Mouse (Mus musculus) intestine, embryonic 14.5 days (tissue): Measurements from ENCODE around the gene Commd7. TPM values are rescaled to one million over a fixed set of nuclear protein-coding genes. Genes with fewer than 3 reads are reported as not detected.

Experiments
- ATAC-seq: fragments of 200-750 bp; cut with Nextera tagmentation; replicated peaks from 2 replicates; pipeline ENCODE4 v1.8.0; 2017; ENCODE audit warnings: low read depth, moderate number of reproducible peaks, moderate TSS enrichment, moderate library complexity; ENCODE audit not compliant: low FRiP score, low TSS enrichment
- DNase-seq: peaks from one replicate; pipeline ENCODE4 v3.0.0-alpha.2; 2018; ENCODE audit warnings: low spot score
- H3K27ac ChIP-seq: fragments of 300-500 bp; sonication (generic); 2 replicates; pipeline ENCODE4 v1.5.1; 2014; ENCODE audit warnings: low read depth, mild to moderate bottlenecking, control low read depth
- H3K27me3 ChIP-seq: fragments of 300-500 bp; sonication (generic); replicated peaks from 2 replicates; pipeline ENCODE4 v1.6.1; 2014; ENCODE audit warnings: low read length, control low read depth; ENCODE audit not compliant: control insufficient read depth, insufficient read depth
- H3K36me3 ChIP-seq: fragments of 300-500 bp; sonication (generic); 2 replicates; pipeline ENCODE4 v1.6.1; 2014; ENCODE audit warnings: low read length, control low read depth; ENCODE audit not compliant: control insufficient read depth, insufficient read depth
- H3K4me1 ChIP-seq: fragments of 300-500 bp; sonication (generic); replicated peaks from 2 replicates; pipeline ENCODE4 v1.6.1; 2014; ENCODE audit warnings: low read length, control low read depth, mixed read lengths; ENCODE audit not compliant: control insufficient read depth, insufficient read depth
- H3K4me2 ChIP-seq: fragments of 300-500 bp; sonication (generic); 2 replicates; pipeline ENCODE4 v1.6.1; 2014; ENCODE audit warnings: low read length
- H3K4me3 ChIP-seq: fragments of 300-500 bp; sonication (generic); 2 replicates; pipeline ENCODE4 v1.5.1; 2014; ENCODE audit warnings: low read depth, low read length, control low read depth, mixed read lengths
- H3K9ac ChIP-seq: fragments of 300-500 bp; sonication (generic); 2 replicates; pipeline ENCODE4 v1.6.1; 2014; ENCODE audit warnings: mild to moderate bottlenecking, low read length
- H3K9me3 ChIP-seq: fragments of 300-500 bp; sonication (generic); 2 replicates; pipeline ENCODE4 v1.6.1; 2016; ENCODE audit warnings: low read length, control low read depth; ENCODE audit not compliant: control insufficient read depth
- WGBS: fragments of 180-500 bp; shearing (Covaris S2); extraction: QIAGEN DNeasy Blood & Tissue Kit; methylation state at CpG from one replicate; pipeline ENCODE4 v1.1.7; 2014; 5-methylcytosine and 5-hydroxymethylcytosine counted together
- polyA plus RNA-seq: library from polyadenylated mRNA; unstranded; fragments of >200 nt; fragmentation: Nextera tagmentation; extraction: Ambion mirVana; gene quantifications from 2 replicates; pipeline ENCODE4 v1.2.1, GENCODE M21; 2014

Gene Commd7
- polyA plus RNA-seq, 1 experiment from 2014 or later, result 67.0 TPM

GRCm38 (mm10) chr2:153612594-153613281 lies 19.8 kb downstream of the Commd7 start:
- H3K9ac ChIP-seq, result no peak overlapping the region

GRCm38 (mm10) chr2:153611743-153612142 lies 20.8 kb downstream of the Commd7 start:
- Histone ChIP-seq H3K27ac (no peak overlapping the region), H3K4me1 (0 out of 2 replicates have a peak, but pooled peaks cover 6% of the 10 kb centered on the region), H3K4me3 (no peak overlapping the region), H3K27me3 (no peaks in the 10 kb centered on the region), H3K9me3 (no peaks in the 10 kb centered on the region), H3K4me2 (no peak overlapping the region), H3K9ac (no peak overlapping the region), H3K36me3 (0 out of 2 replicates have a peak, but pooled peaks cover 7% of the 10 kb centered on the region)
- no peak for DNase-seq
- no peak for ATAC-seq
- 91% methylated on average over 1 of the region's 1 CpGs for WGBS

More at GRCm38 (mm10) chr2:153612594-153613281, 19.8 kb downstream of the Commd7 start:
- WGBS, result 40% methylated on average over 3 of the region's 3 CpGs
- H3K9me3 ChIP-seq, result no peaks in the 10 kb centered on the region
- H3K36me3 ChIP-seq, result peaks cover 14% of the 10 kb centered on the region; the same call in 1 of the 2 replicates
- no peak overlapping the region for H3K4me2 ChIP-seq
- DNase-seq (no peak), ATAC-seq (no peak)
- H3K27me3 ChIP-seq, result no peaks in the 10 kb centered on the region
- H3K4me1 ChIP-seq, result 0 out of 2 replicates have a peak, but pooled peaks cover 6% of the 10 kb centered on the region
- no peak overlapping the region for H3K27ac ChIP-seq
- no peak overlapping the region for H3K4me3 ChIP-seq

DNA sequence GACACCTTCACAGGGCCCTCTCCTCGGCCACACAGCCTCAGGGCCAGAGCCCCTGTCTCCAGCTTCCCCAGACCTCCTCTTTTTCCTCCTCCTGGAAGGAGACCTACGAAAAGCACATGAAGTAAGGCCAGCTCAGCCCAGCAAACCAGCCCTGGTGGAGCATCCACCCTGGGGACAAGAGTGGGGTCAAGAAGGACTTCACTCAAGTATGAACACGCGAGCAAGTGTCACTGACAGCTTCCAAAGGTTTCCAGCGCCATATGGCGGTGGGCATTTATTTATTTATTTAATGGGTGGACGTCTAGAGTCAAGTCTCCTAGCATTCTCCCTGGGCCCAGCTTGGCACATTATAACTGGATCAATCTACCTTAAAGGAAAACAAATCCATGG lies 21.3 kb downstream of the Commd7 start:
- Histone ChIP-seq H3K9me3 (no peaks in the 10 kb centered on the region), H3K27me3 (no peaks in the 10 kb centered on the region), H3K4me1 (0 out of 2 replicates have a peak, but pooled peaks cover 6% of the 10 kb centered on the region), H3K27ac (peak overlapping the region; percentile 58), H3K4me3 (no peak overlapping the region), H3K9ac (no peak overlapping the region), H3K36me3 (0 out of 2 replicates have a peak, but pooled peaks cover 4% of the 10 kb centered on the region), H3K4me2 (no peak overlapping the region)
- ATAC-seq (no peak), DNase-seq (no peak)
- WGBS, result 73% methylated on average over 7 of the region's 7 CpGs

DNA sequence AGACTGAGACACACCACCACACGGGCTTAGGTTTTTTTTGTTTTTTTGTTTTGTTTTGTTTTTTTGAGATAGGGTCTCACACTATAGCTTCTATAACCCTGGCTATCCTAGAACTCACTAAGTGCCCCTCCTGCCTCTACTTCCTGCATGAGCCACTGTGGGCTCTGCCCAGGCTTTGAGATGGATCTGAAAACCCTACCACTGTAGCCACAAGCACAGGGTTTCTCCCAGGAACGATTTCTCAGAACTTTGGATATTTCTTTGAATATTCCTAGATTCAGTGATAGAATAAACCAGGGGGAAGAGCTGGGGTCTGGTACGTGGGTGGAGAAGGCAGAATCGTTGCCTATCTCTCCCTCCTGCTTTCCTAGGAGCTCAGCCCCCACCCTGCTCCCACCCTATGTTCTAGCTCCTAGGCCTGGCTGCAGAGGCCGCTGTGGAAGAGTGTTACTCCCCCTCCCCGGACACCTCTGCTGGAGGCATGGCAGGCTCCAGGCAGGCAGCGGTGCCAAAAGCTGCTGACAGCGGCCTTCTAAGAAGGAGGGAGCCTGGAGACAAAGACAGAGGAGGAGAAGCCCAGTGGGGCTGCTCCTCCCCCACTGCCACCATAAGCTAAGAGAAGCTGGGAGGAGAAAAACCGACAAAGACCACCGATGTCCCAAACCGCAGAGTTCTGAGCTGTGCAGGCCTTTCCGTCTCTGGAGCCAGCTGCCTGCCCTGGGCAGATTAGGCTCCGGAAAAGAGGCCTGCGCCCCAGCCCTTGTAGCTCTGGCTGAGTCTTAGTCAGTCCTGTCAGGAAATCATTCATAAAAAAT lies 21.9 kb downstream of the Commd7 start:
- Histone ChIP-seq H3K9me3 (no peaks in the 10 kb centered on the region), H3K9ac (0 out of 2 replicates have a peak overlapping the region, but pooled peaks have one; percentile 15), H3K27ac (peak overlapping the region; percentile 58), H3K4me3 (no peak overlapping the region), H3K4me2 (no peak overlapping the region), H3K36me3 (0 out of 2 replicates have a peak, but pooled peaks cover 4% of the 10 kb centered on the region), H3K27me3 (no peaks in the 10 kb centered on the region), H3K4me1 (0 out of 2 replicates have a peak, but pooled peaks cover 6% of the 10 kb centered on the region)
- 0 out of 2 replicates have a peak, but pooled peaks have one; percentile 24 for ATAC-seq
- DNase-seq, result no peak
- 30% methylated on average over 13 of the region's 14 CpGs for WGBS

DNA sequence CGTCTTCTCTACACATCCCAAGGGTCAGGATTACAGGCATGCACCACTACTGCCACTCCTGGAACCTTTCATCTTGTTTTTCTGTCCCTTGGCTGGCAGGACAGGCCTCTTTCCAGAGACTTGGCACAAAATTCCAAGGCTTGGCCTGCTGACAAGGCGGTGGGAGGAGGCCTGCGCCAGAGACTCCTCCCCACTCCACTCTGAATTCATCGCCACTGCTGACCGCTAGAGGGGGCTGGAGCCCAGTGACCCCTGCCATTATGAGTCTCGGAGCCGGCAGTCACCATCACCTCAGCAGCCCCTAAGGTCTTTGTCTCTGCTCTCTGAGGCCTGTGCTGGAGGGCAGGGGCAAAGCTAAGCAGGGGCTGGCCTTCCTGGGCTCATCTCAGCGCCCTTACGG lies 23.0 kb downstream of the Commd7 start:
- Histone ChIP-seq H3K27ac (no peak overlapping the region), H3K4me1 (0 out of 2 replicates have a peak, but pooled peaks cover 6% of the 10 kb centered on the region), H3K27me3 (no peaks in the 10 kb centered on the region), H3K9me3 (no peaks in the 10 kb centered on the region), H3K4me3 (no peak overlapping the region), H3K9ac (no peak overlapping the region), H3K36me3 (no peaks in the 10 kb centered on the region), H3K4me2 (no peak overlapping the region)
- 13% methylated on average over 9 of the region's 9 CpGs for WGBS
- DNase-seq, result peak; percentile 87
- ATAC-seq, result peak; percentile 53; the same call in 1 of the 2 replicates

DNA sequence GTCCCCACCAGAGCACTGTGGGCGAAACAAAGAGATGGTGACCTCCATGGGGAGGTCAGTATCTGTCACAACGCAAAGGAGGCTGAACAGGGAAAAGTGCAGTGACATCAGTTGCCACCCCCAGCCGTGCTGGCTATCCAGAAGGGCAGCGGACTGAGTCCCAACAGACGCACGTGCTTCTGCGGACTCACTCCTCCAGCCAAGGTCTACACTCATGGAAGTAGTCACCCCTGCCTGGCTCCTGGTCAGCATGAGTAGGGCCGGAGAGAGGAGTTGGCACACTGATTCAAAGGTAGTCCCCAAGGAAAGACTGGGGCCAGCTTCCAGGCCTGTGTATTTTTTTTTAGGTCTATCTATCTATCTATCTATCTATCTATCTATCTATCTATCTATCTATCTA lies 23.5 kb downstream of the Commd7 start:
- Histone ChIP-seq H3K9ac (no peak overlapping the region), H3K27ac (no peak overlapping the region), H3K36me3 (no peaks in the 10 kb centered on the region), H3K4me1 (0 out of 2 replicates have a peak, but pooled peaks cover 6% of the 10 kb centered on the region), H3K4me3 (no peak overlapping the region), H3K9me3 (no peaks in the 10 kb centered on the region), H3K27me3 (no peaks in the 10 kb centered on the region), H3K4me2 (no peak overlapping the region)
- ATAC-seq (no peak), DNase-seq (no peak)
- 87% methylated on average over 8 of the region's 8 CpGs for WGBS

GRCm38 (mm10) chr2:153607870-153608515 lies 24.6 kb downstream of the Commd7 start:
- 73% methylated on average over 13 of the region's 13 CpGs for WGBS
- H3K4me1 ChIP-seq, result 0 out of 2 replicates have a peak, but pooled peaks cover 6% of the 10 kb centered on the region
- DNase-seq (no peak), ATAC-seq (no peak)
- H3K27ac ChIP-seq, result no peak overlapping the region
- H3K4me3 ChIP-seq, result no peak overlapping the region
- no peak overlapping the region for H3K9ac ChIP-seq
- H3K4me2 ChIP-seq, result no peak overlapping the region
- no peaks in the 10 kb centered on the region for H3K9me3 ChIP-seq
- H3K27me3 ChIP-seq, result no peaks in the 10 kb centered on the region
- no peaks in the 10 kb centered on the region for H3K36me3 ChIP-seq

GRCm38 (mm10) chr2:153606421-153606820 lies 26.2 kb downstream of the Commd7 start:
- no peaks in the 10 kb centered on the region for H3K27me3 ChIP-seq
- H3K9ac ChIP-seq, result no peak overlapping the region
- DNase-seq (no peak), ATAC-seq (no peak)
- no peak overlapping the region for H3K4me2 ChIP-seq
- H3K36me3 ChIP-seq, result no peaks in the 10 kb centered on the region
- 80% methylated on average over 3 of the region's 3 CpGs for WGBS
- no peaks in the 10 kb centered on the region for H3K9me3 ChIP-seq
- 0 out of 2 replicates have a peak, but pooled peaks cover 6% of the 10 kb centered on the region for H3K4me1 ChIP-seq
- no peak overlapping the region for H3K4me3 ChIP-seq
- no peak overlapping the region for H3K27ac ChIP-seq
